Mouse (Mus musculus) spleen, postnatal 14 days (tissue): ENCODE measurements around the gene Lrp2bp.

Source experiments
- DNase-seq, 2 experiments: peaks; one replicate each; pipeline ENCODE4 v3.0.0; 2021 to 2022; ENCODE audit warnings: low spot score in 2 of 2

Gene Lrp2bp

DNA sequence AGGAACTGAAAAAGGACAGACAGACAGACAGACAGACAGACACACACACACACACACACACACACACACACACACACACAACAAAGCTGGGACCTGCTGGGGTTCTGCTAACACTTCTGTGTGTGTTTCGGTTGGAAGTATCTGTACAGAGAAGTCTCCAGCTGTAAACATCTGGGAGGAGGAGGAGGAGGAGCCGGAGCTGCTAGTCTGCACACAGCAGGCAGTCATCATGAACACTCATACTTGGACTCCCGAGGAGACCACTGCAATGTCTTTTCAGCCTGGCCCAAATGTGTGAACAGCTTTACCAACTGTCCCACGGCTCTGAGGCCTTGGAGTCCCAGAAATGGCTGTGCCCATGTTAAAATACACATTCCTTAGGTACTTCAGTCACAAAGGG is 25.3 kb downstream of the Lrp2bp start:
- DNase-seq: no peak

- DNase-seq: no peak
Observed at GRCm38 (mm10) chr8:46036217-46036616, 37.1 kb downstream of the Lrp2bp start.

DNA sequence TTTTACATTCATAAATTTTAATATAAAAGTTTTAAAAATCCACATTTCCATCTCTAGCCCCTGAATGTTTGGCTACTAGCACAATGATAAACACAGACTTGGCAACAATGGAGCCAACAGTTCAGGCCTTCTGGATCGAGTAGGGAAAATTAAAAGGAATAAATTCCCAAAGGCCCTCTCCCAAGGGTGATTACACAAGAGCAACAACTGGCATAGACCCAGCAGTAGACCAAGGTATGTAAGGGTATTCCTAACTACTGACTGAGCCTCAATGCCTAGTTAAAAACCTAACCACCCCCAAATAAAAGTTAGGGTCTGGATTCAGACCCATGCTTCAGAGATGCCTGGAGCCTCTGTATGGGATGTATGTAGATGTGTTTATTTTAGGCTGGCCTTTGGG is 40.6 kb downstream of the Lrp2bp start:
- no peak for DNase-seq

GRCm38 (mm10) chr8:46040260-46040659 is 41.2 kb downstream of the Lrp2bp start:
- DNase-seq: no peak

- DNase-seq: no peak
Observed at GRCm38 (mm10) chr8:46072798-46073197, 73.7 kb downstream of the Lrp2bp start.

GRCm38 (mm10) chr8:46073540-46074140 is 74.5 kb downstream of the Lrp2bp start:
- DNase-seq: no peak

GRCm38 (mm10) chr8:46075223-46075622 is 76.1 kb downstream of the Lrp2bp start:
- no peak for DNase-seq

GRCm38 (mm10) chr8:46078866-46079265 is 79.8 kb downstream of the Lrp2bp start:
- no peak for DNase-seq
